Mouse (Mus musculus) stomach, postnatal 0 days (tissue): ENCODE measurements around the gene Pkn3. TPM values are rescaled to one million over a fixed set of nuclear protein-coding genes. Genes with fewer than 3 reads are reported as not detected.

Source experiments
- ATAC-seq: fragments of 200-750 bp; cut with Nextera tagmentation; 2 replicates; pipeline ENCODE4 v1.8.0; 2017; ENCODE audit not compliant: low FRiP score, low TSS enrichment
- DNase-seq: peaks from one replicate; pipeline ENCODE4 v3.0.0-alpha.2; 2016; ENCODE audit warnings: low spot score
- H3K27ac ChIP-seq: fragments of 300-500 bp; sonication (generic); replicated peaks from 2 replicates; pipeline ENCODE4 v1.5.1; 2014; ENCODE audit warnings: mild to moderate bottlenecking, control low read depth
- H3K27me3 ChIP-seq: fragments of 300-500 bp; sonication (generic); 2 replicates; pipeline ENCODE4 v1.6.1; 2014; ENCODE audit warnings: low read length; ENCODE audit not compliant: control insufficient read depth, insufficient read depth
- H3K36me3 ChIP-seq: fragments of 300-500 bp; sonication (generic); 2 replicates; pipeline ENCODE4 v1.6.1; 2014; ENCODE audit warnings: low read length, mixed read lengths; ENCODE audit not compliant: control insufficient read depth, insufficient read depth
- H3K4me1 ChIP-seq: fragments of 300-500 bp; sonication (generic); replicated peaks from 2 replicates; pipeline ENCODE4 v1.6.1; 2014; ENCODE audit warnings: antibody characterized with exemption; ENCODE audit not compliant: control insufficient read depth, insufficient read depth
- H3K4me2 ChIP-seq: fragments of 300-500 bp; sonication (generic); replicated peaks from 2 replicates; pipeline ENCODE4 v1.6.1; 2014; ENCODE audit warnings: low read depth, mild to moderate bottlenecking, control low read depth, moderate library complexity
- H3K4me3 ChIP-seq: fragments of 300-500 bp; sonication (generic); 2 replicates; pipeline ENCODE4 v1.5.1; 2014; ENCODE audit warnings: low read depth, low read length, control low read depth
- H3K9ac ChIP-seq: fragments of 300-500 bp; sonication (generic); 2 replicates; pipeline ENCODE4 v1.6.1; 2014; ENCODE audit warnings: mild to moderate bottlenecking, low read length, control low read depth, mixed read lengths
- H3K9me3 ChIP-seq: fragments of 300-500 bp; sonication (generic); 2 replicates; pipeline ENCODE4 v1.6.1; 2016; ENCODE audit warnings: low read length; ENCODE audit not compliant: control insufficient read depth
- CTCF ChIP-seq: IDR thresholded peaks from 2 replicates; pipeline ENCODE4 v1.5.1; 2016; ENCODE audit warnings: antibody characterized with exemption, low read depth, mild to moderate bottlenecking, moderate library complexity
- EP300 ChIP-seq: optimal IDR thresholded peaks from 2 replicates; pipeline ENCODE3; 2016; ENCODE audit warnings: antibody characterized with exemption
- WGBS: fragments of 180-500 bp; shearing (Covaris S2); extraction: QIAGEN DNeasy Blood & Tissue Kit; methylation state at CpG from one replicate; pipeline ENCODE4 v1.1.7; 2014; 5-methylcytosine and 5-hydroxymethylcytosine counted together
- polyA plus RNA-seq: library from polyadenylated mRNA; unstranded; fragments of >200 nt; fragmentation: Nextera tagmentation; extraction: Ambion mirVana; gene quantifications from 2 replicates; pipeline ENCODE4 v1.2.1, GENCODE M21; 2015

Gene Pkn3
- polyA plus RNA-seq, 1 experiment from 2014 or later, result 3.1 TPM

DNA sequence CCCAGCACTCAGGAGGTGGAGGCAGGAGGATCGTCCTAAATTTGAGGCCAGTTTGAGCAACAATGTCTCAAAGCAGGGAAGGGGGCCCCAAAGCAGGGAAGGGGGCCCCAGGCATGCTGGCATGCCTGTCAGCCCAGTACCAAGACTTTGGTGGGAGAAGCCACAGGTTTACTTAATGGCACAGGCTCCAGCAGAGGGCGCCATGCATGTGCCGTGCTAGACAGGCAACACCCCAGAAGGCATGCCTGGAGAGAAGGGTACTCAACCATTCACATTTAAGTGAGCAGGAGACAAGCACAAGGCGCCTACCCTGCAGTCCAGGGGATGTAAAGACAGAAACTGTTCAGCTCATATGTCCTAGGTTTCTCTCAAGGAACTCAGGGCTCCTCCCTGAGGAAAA lies 35.0 kb upstream of the Pkn3 start:
- Histone ChIP-seq H3K9me3 (no peaks in the 10 kb centered on the region), H3K4me2 (no peak overlapping the region), H3K4me1 (no peaks in the 10 kb centered on the region), H3K36me3 (no peaks in the 10 kb centered on the region), H3K27me3 (no peaks in the 10 kb centered on the region), H3K9ac (0 out of 2 replicates have a peak overlapping the region, but pooled peaks have one; percentile 18), H3K27ac (0 out of 2 replicates have a peak overlapping the region, but pooled peaks have one; percentile 13), H3K4me3 (no peak overlapping the region)
- TF ChIP-seq EP300 (no peak), CTCF (peak; percentile 89)
- DNase-seq, result peak; percentile 84
- WGBS, result 3% methylated on average over 4 of the region's 4 CpGs
- ATAC-seq, result peak; percentile 34

DNA sequence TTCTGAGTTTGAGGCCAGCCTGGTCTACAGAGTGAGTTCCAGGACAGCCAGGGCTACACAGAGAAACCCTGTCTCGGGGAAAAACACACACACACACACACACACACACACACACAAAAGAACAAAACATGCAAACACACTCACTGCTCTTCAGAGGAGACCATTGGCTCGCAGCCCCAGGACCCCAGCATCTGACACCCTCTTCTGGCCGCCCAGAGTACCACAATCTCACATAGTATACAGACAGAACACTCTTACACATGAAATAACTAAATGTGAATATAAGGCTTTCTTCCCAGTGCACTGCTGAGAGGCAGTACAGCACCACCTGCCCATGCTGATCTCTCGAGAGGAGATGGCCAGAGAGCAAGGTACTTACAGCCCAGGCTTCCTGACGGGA lies 32.9 kb upstream of the Pkn3 start:
- H3K9me3 ChIP-seq, result no peaks in the 10 kb centered on the region
- TF ChIP-seq EP300 (no peak), CTCF (no peak)

GRCm38 (mm10) chr2:30047127-30047526 lies 30.4 kb upstream of the Pkn3 start:
- Histone ChIP-seq H3K4me3 (no peak overlapping the region), H3K27ac (no peak overlapping the region), H3K9me3 (no peaks in the 10 kb centered on the region), H3K27me3 (no peaks in the 10 kb centered on the region), H3K36me3 (no peaks in the 10 kb centered on the region), H3K4me2 (no peak overlapping the region), H3K4me1 (0 out of 2 replicates have a peak, but pooled peaks cover 2% of the 10 kb centered on the region), H3K9ac (no peak overlapping the region)
- DNase-seq (no peak), ATAC-seq (no peak)
- TF ChIP-seq EP300 (no peak), CTCF (no peak)
- WGBS, result 98% methylated on average over 6 of the region's 6 CpGs

More for the DNA sequence above, 32.9 kb upstream of the Pkn3 start:
- Histone ChIP-seq H3K27me3 (no peaks in the 10 kb centered on the region), H3K36me3 (no peaks in the 10 kb centered on the region), H3K9ac (no peak overlapping the region), H3K27ac (no peak overlapping the region), H3K4me3 (no peak overlapping the region), H3K4me1 (0 out of 2 replicates have a peak, but pooled peaks cover 2% of the 10 kb centered on the region), H3K4me2 (no peak overlapping the region)
- WGBS, result 85% methylated on average over 5 of the region's 5 CpGs
- ATAC-seq (no peak), DNase-seq (no peak)

DNA sequence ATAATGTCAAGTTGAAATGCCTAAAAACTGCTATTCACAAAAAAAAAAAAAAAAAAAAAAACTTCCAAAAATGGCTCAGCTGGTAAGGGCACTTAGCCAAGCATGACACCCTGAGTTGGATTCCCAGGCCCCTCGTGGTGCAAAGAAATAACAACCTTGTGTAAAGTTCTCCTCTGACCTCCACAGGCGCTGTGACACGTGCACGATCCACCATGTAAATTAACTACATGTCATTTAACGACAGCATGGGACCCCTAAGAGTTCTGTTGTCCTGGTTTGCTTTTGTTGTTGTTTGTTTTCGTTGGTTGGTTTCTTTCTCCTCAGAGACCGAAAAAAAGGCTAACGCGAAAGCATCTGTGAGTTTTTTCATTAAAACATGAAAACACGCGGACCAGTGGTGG lies 29.4 kb upstream of the Pkn3 start:
- Histone ChIP-seq H3K4me1 (0 out of 2 replicates have a peak, but pooled peaks cover 2% of the 10 kb centered on the region), H3K36me3 (no peaks in the 10 kb centered on the region), H3K4me3 (peak overlapping the region; percentile 59), H3K9me3 (no peaks in the 10 kb centered on the region), H3K9ac (peak overlapping the region; percentile 65), H3K27me3 (no peaks in the 10 kb centered on the region), H3K27ac (no peak overlapping the region), H3K4me2 (peak overlapping the region; percentile 77)
- DNase-seq (no peak), ATAC-seq (no peak)
- peak; percentile 8 for TF ChIP-seq EP300
- TF ChIP-seq CTCF, result no peak
- WGBS, result 49% methylated on average over 11 of the region's 11 CpGs

GRCm38 (mm10) chr2:30048699-30049388 lies 28.6 kb upstream of the Pkn3 start, which contains the start of gene Wdr34:
Gene Wdr34, minus strand, starts transcription at chr2:30048881.
- H3K9me3 ChIP-seq, result no peaks in the 10 kb centered on the region
- no peaks in the 10 kb centered on the region for H3K36me3 ChIP-seq
- H3K9ac ChIP-seq, result peak within 1 kb of the TSS; percentile 75
- peak within 1 kb of the TSS; percentile 59 for H3K4me3 ChIP-seq
- 1% methylated on average over 54 of the region's 54 CpGs for WGBS
- TF ChIP-seq CTCF (peak; percentile 11), EP300 (peak; percentile 20)
- H3K27me3 ChIP-seq, result no peaks in the 10 kb centered on the region
- peak; percentile 98 for DNase-seq
- 0 out of 2 replicates have a peak, but pooled peaks cover 2% of the 10 kb centered on the region for H3K4me1 ChIP-seq
- peak; percentile 93 for ATAC-seq
- peak within 1 kb of the TSS; percentile 90 for H3K27ac ChIP-seq
- H3K4me2 ChIP-seq, result peak within 1 kb of the TSS; percentile 77

DNA sequence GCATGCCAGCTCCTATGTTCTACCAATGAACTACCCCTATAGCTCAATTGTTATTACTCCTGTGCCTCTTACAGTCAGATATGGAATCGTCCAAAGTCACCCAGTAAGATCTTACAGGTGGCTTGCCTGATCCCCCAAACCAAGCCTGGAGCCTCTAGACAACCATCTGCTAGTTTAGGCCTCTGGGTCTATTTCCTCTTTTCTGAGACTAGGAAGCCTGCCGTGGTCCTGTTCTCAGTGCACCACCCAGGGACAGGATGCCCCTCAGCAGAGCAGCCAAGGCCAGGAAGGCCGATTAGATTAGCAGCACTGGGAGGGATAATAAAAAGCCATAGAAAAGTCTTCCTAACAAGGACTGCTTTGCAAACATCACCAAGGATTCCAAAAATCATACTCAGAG lies 27.7 kb upstream of the Pkn3 start:
- H3K36me3 ChIP-seq, result no peaks in the 10 kb centered on the region
- no peaks in the 10 kb centered on the region for H3K9me3 ChIP-seq
- no peaks in the 10 kb centered on the region for H3K27me3 ChIP-seq
- no peak overlapping the region for H3K4me3 ChIP-seq
- TF ChIP-seq CTCF (no peak), EP300 (no peak)
- no peak overlapping the region for H3K4me2 ChIP-seq
- no peak for DNase-seq
- H3K4me1 ChIP-seq, result 0 out of 2 replicates have a peak, but pooled peaks cover 2% of the 10 kb centered on the region
- WGBS, result 80% methylated on average over 3 of the region's 3 CpGs
- no peak overlapping the region for H3K27ac ChIP-seq
- ATAC-seq, result no peak
- H3K9ac ChIP-seq, result no peak overlapping the region
